Mouse (Mus musculus) embryonic fibroblast, embryonic 13.5 days (primary cell): Measurements from ENCODE around the gene Angptl1. TPM values are rescaled to one million over a fixed set of nuclear protein-coding genes. Genes with fewer than 3 reads are reported as not detected.

ENCODE experiments used
- H3K27ac ChIP-seq: 2 replicates; pipeline ENCODE4 v1.5.1; 2012; ENCODE audit warnings: low read length, control low read depth, inconsistent platforms; ENCODE audit not compliant: insufficient read depth
- H3K4me1 ChIP-seq: 2 replicates; pipeline ENCODE4 v1.6.1; 2011; ENCODE audit warnings: low read length; ENCODE audit not compliant: control insufficient read depth, insufficient read depth
- H3K4me3 ChIP-seq: 2 replicates; pipeline ENCODE4 v1.5.1; 2011; ENCODE audit warnings: mild to moderate bottlenecking, control low read depth, low read length; ENCODE audit not compliant: insufficient read depth
- CTCF ChIP-seq: IDR thresholded peaks from 2 replicates; pipeline ENCODE4 v1.5.1; 2011; ENCODE audit warnings: mild to moderate bottlenecking, control low read depth, low read length, moderate library complexity, borderline replicate concordance; ENCODE audit not compliant: insufficient read depth
- POLR2A ChIP-seq: IDR thresholded peaks from 2 replicates; pipeline ENCODE4 v1.6.1; 2011; ENCODE audit warnings: low read depth, mild to moderate bottlenecking, control low read depth, low read length, moderate library complexity
- polyA plus RNA-seq: library from polyadenylated mRNA; stranded (reverse); fragments of >200 nt; gene quantifications from 2 replicates; pipeline ENCODE4 v1.2.4, GENCODE M21; 2011; ENCODE audit warnings: low read depth; ENCODE audit not compliant: missing spikeins, insufficient read length

Angptl1 gene
- polyA plus RNA-seq, 1 experiment = 11.9 TPM

DNA sequence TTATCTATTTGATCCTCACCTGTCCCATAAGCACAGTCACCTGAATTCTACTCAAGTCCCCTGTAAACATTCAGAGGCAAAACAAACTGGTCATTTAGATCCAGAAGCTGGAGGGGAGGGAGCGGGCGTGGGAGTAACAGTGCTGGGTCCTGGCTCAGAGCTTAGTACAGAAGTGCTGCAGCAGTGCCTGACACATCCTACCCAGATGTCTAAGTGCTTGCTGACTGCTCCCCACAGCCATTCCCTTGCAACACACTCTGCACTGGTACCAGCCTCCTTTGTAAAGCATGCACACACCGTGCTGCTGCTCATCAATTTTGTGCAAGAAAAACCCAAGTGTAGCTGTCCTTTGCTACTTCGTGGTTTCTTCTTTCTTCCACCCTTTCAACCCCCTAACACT lies 8.7 kb downstream of the Angptl1 start:
- Histone ChIP-seq H3K4me3 (no peak overlapping the region), H3K27ac (no peak overlapping the region), H3K4me1 (no peaks in the 10 kb centered on the region)
- TF ChIP-seq POLR2A = no peak
- no peak for TF ChIP-seq CTCF

DNA sequence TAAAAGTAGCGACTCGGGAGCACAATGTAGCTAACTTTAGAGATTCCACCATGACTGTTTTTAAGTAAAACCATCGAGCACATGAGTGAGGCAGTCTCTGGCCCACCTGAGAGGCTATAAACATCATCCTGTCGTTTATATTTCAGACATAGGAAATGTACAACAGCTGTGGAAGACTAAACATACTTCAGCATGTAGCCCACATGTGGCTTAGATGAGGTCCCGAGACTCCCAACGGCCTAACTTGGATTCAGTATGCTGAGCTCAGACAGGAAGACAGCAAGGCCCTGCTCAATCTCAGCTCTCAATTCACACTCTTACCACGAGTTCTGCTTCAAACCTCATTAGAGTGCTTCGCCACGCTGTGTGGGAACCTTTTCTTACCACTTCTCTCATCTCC lies 14.0 kb downstream of the Angptl1 start:
- Histone ChIP-seq H3K4me3 (no peak overlapping the region), H3K4me1 (no peaks in the 10 kb centered on the region), H3K27ac (no peak overlapping the region)
- TF ChIP-seq POLR2A (no peak), CTCF (no peak)

DNA sequence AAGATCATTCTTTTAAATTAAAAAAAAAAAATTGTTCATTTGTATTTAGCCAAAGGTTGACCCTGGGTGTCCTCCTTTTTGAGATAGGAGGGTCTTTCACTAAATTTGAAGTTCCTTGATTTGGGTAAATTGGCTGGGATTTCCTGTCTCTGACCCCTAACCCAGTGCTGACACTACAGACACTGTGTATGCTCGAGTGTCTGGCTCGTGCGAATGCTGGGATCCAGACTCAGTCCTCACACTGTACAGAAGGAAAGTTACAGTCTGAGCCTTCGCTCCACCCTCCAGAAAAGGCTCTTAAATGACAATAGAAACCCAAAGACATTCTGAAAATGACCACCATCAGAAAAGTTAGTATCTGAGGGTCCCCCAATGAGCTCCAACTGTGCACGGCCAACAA lies 14.5 kb downstream of the Angptl1 start:
- H3K4me1 ChIP-seq = no peaks in the 10 kb centered on the region
- TF ChIP-seq CTCF (no peak), POLR2A (no peak)
- H3K27ac ChIP-seq = no peak overlapping the region
- H3K4me3 ChIP-seq = no peak overlapping the region

DNA sequence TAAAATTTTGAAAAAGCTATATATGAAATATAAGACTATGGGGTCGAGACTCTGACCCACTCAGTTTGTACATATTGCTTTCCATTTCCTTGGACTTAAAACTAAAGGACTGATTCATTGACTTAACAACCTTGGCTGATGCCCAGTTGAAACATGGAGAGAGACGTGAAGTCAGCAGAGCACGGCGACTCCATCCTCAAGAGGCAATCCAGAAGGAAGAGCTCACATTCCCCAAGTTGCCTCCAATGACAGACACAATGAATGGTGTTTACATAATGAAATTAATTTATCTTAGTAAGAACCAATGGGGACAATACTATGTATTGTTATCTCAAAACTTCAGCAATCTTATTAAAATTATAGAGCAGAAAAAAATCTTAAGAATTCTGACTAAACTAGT lies 16.2 kb downstream of the Angptl1 start:
- Histone ChIP-seq H3K27ac (no peak overlapping the region), H3K4me3 (no peak overlapping the region), H3K4me1 (no peaks in the 10 kb centered on the region)
- TF ChIP-seq CTCF = no peak
- no peak for TF ChIP-seq POLR2A

DNA sequence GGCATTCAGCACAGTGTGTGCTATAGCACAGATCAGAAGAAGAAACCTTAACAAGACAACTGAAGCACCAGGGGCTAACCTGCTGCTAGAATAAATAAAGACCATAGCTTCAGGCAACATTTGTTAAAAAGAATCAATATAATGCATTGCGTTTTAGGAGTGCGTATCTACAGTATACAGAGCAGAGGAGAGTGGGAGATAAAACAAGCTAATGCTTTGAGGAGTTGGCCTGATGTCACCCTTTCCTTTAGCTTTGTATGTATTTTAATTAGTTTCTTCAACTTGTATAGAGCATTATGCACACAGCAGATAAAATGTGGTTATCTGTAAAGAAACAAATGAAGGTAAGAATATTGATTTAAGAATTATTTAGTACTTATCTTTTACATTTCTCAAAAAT lies 18.3 kb downstream of the Angptl1 start:
- TF ChIP-seq CTCF = no peak
- TF ChIP-seq POLR2A = no peak
- Histone ChIP-seq H3K4me1 (no peaks in the 10 kb centered on the region), H3K4me3 (no peak overlapping the region), H3K27ac (no peak overlapping the region)

DNA sequence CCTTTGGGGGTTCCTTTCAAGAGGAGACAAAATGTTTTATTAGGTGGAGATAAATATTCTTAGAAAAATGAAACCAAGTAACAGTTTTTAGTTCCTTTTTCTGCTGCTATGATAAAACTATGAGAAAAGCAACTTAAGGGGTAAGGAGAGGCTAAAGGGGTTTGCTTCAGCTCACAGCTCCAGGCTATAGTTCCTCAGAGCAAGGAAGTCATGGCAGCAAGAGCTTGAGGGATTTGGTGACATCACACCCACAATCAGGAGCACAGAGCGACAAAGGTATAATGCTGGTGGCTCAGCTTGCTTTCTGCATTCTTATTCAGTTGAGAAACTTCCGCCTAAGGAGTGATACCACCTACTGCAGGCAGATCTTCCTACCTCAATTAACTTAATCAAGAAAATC lies 20.8 kb downstream of the Angptl1 start:
- Histone ChIP-seq H3K4me1 (no peaks in the 10 kb centered on the region), H3K27ac (no peak overlapping the region), H3K4me3 (no peak overlapping the region)
- TF ChIP-seq POLR2A = no peak
- TF ChIP-seq CTCF = no peak

DNA sequence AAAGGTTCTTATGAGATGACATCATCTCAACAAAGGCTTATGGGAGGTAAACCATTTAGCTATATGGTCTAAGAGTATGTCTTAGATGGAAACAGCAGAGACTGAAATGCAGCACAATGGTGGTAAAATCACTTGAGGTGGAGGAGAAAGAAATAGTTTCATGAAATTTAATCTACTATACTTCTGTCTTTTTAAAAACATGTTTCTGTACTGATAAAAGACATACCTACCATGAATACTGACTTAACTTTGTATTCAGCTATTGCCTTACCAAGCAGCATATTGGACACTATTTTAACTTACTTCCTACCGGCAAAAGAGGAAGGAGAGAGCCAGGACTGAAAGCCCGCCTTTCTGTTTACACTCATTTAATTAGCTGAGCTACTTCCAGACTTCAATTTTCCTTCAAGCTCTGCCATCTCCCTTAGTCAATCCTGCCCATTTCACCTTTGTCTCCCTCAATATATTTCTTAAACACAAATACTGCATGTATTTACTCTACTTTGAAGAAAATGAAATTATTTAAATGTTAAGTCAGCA lies 21.4 kb downstream of the Angptl1 start:
- no peak overlapping the region for H3K4me3 ChIP-seq
- no peaks in the 10 kb centered on the region for H3K4me1 ChIP-seq
- H3K27ac ChIP-seq = no peak overlapping the region
- TF ChIP-seq CTCF (no peak), POLR2A (no peak)

DNA sequence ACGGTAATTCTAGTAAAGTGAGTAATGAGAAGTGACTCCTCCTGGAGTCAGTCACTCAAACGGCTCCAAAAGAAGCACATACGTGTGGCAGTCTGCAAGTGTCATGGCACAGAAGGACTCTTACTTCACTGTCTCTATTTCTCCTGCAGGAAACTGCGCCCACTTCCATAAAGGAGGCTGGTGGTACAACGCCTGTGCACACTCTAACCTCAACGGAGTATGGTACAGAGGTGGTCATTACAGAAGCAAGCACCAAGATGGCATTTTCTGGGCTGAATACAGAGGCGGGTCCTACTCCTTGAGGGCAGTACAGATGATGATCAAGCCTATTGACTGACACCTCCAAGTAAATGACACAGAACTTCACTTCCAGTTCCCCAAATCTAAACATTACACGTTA lies 21.9 kb downstream of the Angptl1 start:
- TF ChIP-seq POLR2A (no peak), CTCF (no peak)

DNA sequence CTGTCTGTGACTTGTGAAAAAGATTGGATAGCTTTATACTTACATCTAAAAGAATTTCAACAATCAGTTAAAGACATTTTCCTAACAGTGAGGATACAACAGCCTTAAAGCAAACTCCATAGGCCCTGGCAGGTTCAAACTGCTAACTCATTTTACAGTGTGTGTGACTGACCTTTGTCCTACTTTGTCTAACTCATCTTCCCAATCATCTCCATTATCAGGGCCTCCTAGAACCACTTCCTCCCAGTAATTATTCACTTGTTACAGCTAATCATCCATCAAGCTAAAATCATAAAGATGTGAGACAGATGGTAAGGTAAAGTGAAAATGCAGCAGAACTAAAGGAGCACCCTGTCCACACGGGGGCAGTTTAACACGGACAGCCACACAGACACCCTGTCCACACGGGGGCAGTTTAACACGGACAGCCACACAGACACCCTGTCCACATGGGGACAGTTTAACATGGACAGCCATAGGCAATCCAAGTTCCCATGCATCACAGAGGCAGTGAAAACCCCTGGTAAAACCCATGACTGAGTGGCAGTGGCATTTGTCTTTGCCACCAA lies 23.2 kb downstream of the Angptl1 start:
- peak; percentile 39; the same call in 1 of the 2 replicates for TF ChIP-seq CTCF
- TF ChIP-seq POLR2A = no peak
- no peak overlapping the region for H3K4me3 ChIP-seq
- H3K27ac ChIP-seq = no peak overlapping the region
- H3K4me1 ChIP-seq = no peaks in the 10 kb centered on the region

More for the DNA sequence above, 21.9 kb downstream of the Angptl1 start:
- no peak overlapping the region for H3K4me3 ChIP-seq
- H3K27ac ChIP-seq = no peak overlapping the region
- H3K4me1 ChIP-seq = no peaks in the 10 kb centered on the region

DNA sequence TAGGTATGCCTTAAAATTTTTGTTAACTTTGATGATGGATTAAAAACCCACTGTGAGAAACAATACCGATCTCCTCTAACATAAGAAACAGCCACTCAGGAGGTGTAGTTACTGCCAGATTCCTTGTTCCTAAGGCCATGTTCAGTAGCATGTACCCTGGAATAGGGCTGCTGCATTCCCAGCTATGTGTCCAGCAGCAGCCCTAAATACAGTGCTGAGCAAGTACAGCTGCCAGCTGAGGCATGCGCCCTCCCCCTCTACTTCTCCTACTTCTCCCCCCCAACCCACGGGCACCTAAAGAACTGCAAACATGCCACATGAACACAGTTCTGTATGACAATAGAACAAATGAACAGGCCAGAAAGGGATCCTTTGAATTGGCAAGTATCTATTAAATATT lies 25.4 kb downstream of the Angptl1 start:
- H3K4me3 ChIP-seq = no peak overlapping the region
- H3K4me1 ChIP-seq = no peaks in the 10 kb centered on the region
- TF ChIP-seq POLR2A (no peak), CTCF (no peak)
- no peak overlapping the region for H3K27ac ChIP-seq

DNA sequence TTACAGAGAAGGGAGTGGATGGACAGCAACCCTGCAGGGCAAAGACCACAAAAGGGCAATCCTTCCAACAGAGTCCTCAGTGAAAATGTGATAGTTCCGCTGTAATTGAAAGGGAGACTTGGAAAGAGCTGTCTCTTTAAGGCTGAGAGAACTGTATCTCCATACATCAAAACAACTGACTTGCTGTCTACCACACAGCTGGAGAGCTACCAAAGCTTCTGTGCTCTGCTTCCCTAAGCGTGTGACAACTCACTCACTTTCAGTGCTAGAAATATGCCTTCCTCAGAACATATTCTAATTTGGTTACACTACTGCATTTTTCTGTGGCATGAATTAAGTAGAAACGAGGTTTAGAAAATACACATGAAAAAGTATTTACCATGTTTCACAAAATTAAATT lies 25.9 kb downstream of the Angptl1 start:
- Histone ChIP-seq H3K4me1 (no peaks in the 10 kb centered on the region), H3K4me3 (no peak overlapping the region), H3K27ac (no peak overlapping the region)

More for the DNA sequence above, 25.9 kb downstream of the Angptl1 start:
- no peak for TF ChIP-seq CTCF
- no peak for TF ChIP-seq POLR2A
